Mouse (Mus musculus) MEL-GATA-1-ER (cell line): ENCODE measurements around the gene Olfr311.

Experiments used
- DNase-seq: peaks from one replicate; pipeline ENCODE4 v3.0.0-alpha.2; 2012; ENCODE audit warnings: low read depth; ENCODE audit errors: extremely low read depth

Olfr311 gene

GRCm38 (mm10) chr11:58870961-58871360 is 31.9 kb downstream of the Olfr311 start:
- DNase-seq, result no peak

DNA sequence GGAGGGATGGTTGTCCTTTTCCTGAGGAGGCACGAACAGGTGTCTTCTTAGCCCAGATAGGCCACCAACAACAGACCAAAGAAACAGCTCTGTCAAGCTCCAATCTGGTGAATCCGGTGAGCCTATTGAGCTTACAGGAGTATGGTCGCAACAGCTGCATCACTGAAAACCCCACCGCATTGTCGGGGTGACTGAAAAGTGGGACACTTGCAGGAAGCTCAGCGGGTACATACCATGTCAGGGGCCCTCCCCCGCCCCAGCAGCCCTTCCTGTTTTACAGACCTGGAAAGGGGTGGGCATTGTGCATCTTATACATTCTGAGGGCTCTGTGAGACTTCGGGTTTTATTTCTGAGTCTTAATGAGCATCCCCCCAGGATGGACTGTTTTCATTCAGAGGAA is 44.7 kb downstream of the Olfr311 start:
- no peak for DNase-seq

DNA sequence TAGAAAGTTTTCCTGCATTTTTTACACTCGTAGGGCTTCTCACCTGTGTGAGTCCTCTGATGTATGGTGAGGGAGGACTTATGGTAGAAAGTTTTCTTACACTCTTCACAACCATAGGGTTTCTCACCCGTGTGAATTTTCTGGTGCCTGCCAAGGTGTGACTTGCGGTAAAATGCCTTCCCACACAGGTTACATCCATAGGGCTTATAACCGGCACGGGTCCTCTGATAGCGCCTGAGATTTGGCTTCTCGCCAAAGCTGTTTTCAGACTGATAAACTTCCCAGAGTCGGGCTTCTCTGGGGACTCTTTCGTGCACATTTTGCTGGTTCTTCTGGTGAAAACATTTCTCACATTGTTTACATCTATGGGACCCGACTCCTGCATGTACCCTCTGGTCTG is 51.5 kb downstream of the Olfr311 start:
- DNase-seq, result no peak
